Mouse (Mus musculus) CH12.LX (cell line): ENCODE measurements at regions not wholly inside any gene's neighbourhood (a gene's known extent, or its start where the extent isn't known, plus 50 kb on each side); places are given as distances from the start of the nearest gene placed in this dataset.

ENCODE experiments used
- DNase-seq: peaks from one replicate; pipeline ENCODE4 v3.0.0-alpha.2; 2013; ENCODE audit errors: extremely low read depth
- H3K27ac ChIP-seq: 2 replicates; pipeline ENCODE4 v1.5.1; 2012; ENCODE audit warnings: low read depth, mild to moderate bottlenecking, control low read depth, moderate library complexity; ENCODE audit not compliant: insufficient read depth
- H3K27me3 ChIP-seq: replicated peaks from 2 replicates; pipeline ENCODE3; 2012; ENCODE audit warnings: inconsistent platforms
- H3K36me3 ChIP-seq, 2 experiments: replicated peaks in 1 of 2; 2 replicates each; pipeline versions ENCODE3 to v1.6.1; 2012; ENCODE audit warnings: inconsistent platforms in 1 of 2, low read length in 1 of 2, mild to moderate bottlenecking in 1 of 2, mixed read lengths in 1 of 2, moderate library complexity in 1 of 2; ENCODE audit not compliant: control insufficient read depth in 1 of 2, insufficient read depth in 1 of 2
- H3K4me1 ChIP-seq, 2 experiments: 2 replicates each; pipeline ENCODE4 v1.6.1; 2012; ENCODE audit warnings: inconsistent platforms in 1 of 2, moderate library complexity in 1 of 2; ENCODE audit not compliant: insufficient read depth in 2 of 2, control insufficient read depth in 1 of 2
- H3K4me2 ChIP-seq: 2 replicates; pipeline ENCODE4 v1.6.1; 2012; ENCODE audit warnings: low read depth, mild to moderate bottlenecking, control low read depth; ENCODE audit not compliant: poor library complexity, insufficient read depth, severe bottlenecking
- H3K4me3 ChIP-seq, 3 experiments: fragments of 150-350 bp in 1 of 3; sonication (generic) in 1 of 3; replicated peaks in 1 of 3; 2 replicates each; pipeline versions ENCODE3 to v1.5.1; 2011 to 2012; ENCODE audit warnings: low read depth in 2 of 3, low read length in 2 of 3, mild to moderate bottlenecking in 2 of 3, moderate library complexity in 2 of 3, control low read depth in 1 of 3, improper control_type of control experiment in 1 of 3, inconsistent platforms in 1 of 3, mixed read lengths in 1 of 3; ENCODE audit not compliant: poor library complexity in 1 of 3
- H3K79me2 ChIP-seq: replicated peaks from 2 replicates; pipeline ENCODE4 v1.6.1; 2012; ENCODE audit warnings: mild to moderate bottlenecking, moderate library complexity; ENCODE audit not compliant: control insufficient read depth, poor library complexity, insufficient read depth, severe bottlenecking; ENCODE audit errors: extremely low read depth
- H3K9ac ChIP-seq: 2 replicates; pipeline ENCODE4 v1.6.1; 2012; ENCODE audit warnings: low read depth, mild to moderate bottlenecking, control low read depth, moderate library complexity; ENCODE audit not compliant: insufficient read depth
- H3K9me3 ChIP-seq: replicated peaks from 2 replicates; pipeline ENCODE3; 2012; ENCODE audit warnings: low read length, inconsistent platforms, mixed read lengths
- ELF1 ChIP-seq: IDR thresholded peaks from 2 replicates; pipeline ENCODE4 v1.6.1; 2014; ENCODE audit warnings: low read depth, mild to moderate bottlenecking, inconsistent platforms, low read length, improper control_type of control experiment
- ETS1 ChIP-seq: conservative IDR thresholded peaks from 2 replicates; pipeline ENCODE4 v1.6.1; 2012; ENCODE audit warnings: low read depth, mild to moderate bottlenecking, inconsistent platforms, low read length, improper control_type of control experiment, moderate library complexity
- GABPA ChIP-seq: IDR thresholded peaks from 2 replicates; pipeline ENCODE4 v1.6.1; 2012; ENCODE audit warnings: low read depth, low read length, improper control_type of control experiment, inconsistent platforms; ENCODE audit not compliant: insufficient replicate concordance
- HCFC1 ChIP-seq: IDR thresholded peaks from 2 replicates; pipeline ENCODE4 v1.6.1; 2012; ENCODE audit warnings: low read depth, mild to moderate bottlenecking, inconsistent platforms, low read length, improper control_type of control experiment
- JUN ChIP-seq: IDR thresholded peaks from 2 replicates; pipeline ENCODE4 v1.6.1; 2011; ENCODE audit warnings: low read depth, mild to moderate bottlenecking, low read length, improper control_type of control experiment, moderate library complexity; ENCODE audit not compliant: insufficient read depth
- JUND ChIP-seq: conservative IDR thresholded peaks from 2 replicates; pipeline ENCODE4 v1.6.1; 2011; ENCODE audit warnings: low read depth, low read length, improper control_type of control experiment
- MXI1 ChIP-seq: IDR thresholded peaks from 2 replicates; pipeline ENCODE4 v1.6.1; 2011; ENCODE audit warnings: mild to moderate bottlenecking, low read depth, low read length, improper control_type of control experiment
- MYC ChIP-seq: IDR thresholded peaks from 2 replicates; pipeline ENCODE4 v1.6.1; 2011; ENCODE audit warnings: low read depth, mild to moderate bottlenecking, improper control_type of control experiment, low read length
- POLR2AphosphoS2 ChIP-seq: IDR thresholded peaks from 2 replicates; pipeline ENCODE4 v1.6.1; 2011; ENCODE audit warnings: low read depth, low read length, improper control_type of control experiment
- SIN3A ChIP-seq: IDR thresholded peaks from 2 replicates; pipeline ENCODE4 v1.6.1; 2012; ENCODE audit warnings: low read length, improper control_type of control experiment, inconsistent platforms
- SMC3 ChIP-seq: IDR thresholded peaks from 2 replicates; pipeline ENCODE4 v1.6.1; 2011; ENCODE audit warnings: low read depth, low read length, improper control_type of control experiment
- ZC3H11A ChIP-seq: IDR thresholded peaks from 2 replicates; pipeline ENCODE4 v1.6.1; 2012; ENCODE audit warnings: low read depth, mild to moderate bottlenecking, inconsistent platforms, low read length, improper control_type of control experiment
- dilution Hi-C: fragments of 300-500 bp; cut with MboI; formaldehyde crosslinking; loops from 2 replicates; pipeline ENCODE4 v1.14.3; 2020; ENCODE audit warnings: low sequenced_read_pairs; ENCODE audit not compliant: extremely low pct_unique_long_range_greater_than_20kb, extremely low pct_ligation_motif_present
- in situ Hi-C: fragments of 300-500 bp; cut with MboI; formaldehyde crosslinking; loops from 3 replicates; pipeline ENCODE4 v1.14.3; 2019; ENCODE audit warnings: low sequenced_read_pairs, low pct_ligation_motif_present, low pct_unique_long_range_greater_than_20kb, mixed read lengths

- in situ Hi-C loops (no loop called here), dilution Hi-C loops (no loop called here)
- Histone ChIP-seq H3K4me3 (peak overlapping the region in 1 of 3 experiments; percentile 17), H3K79me2 (no peaks in the 10 kb centered on the region), H3K27me3 (no peaks in the 10 kb centered on the region), H3K4me1 (peaks cover 5 to 33% of the 10 kb centered on the region in 2 experiments), H3K4me2 (no peak overlapping the region), H3K9ac (no peak overlapping the region), H3K36me3 (no peaks in the 10 kb centered on the region), H3K27ac (no peak overlapping the region), H3K9me3 (no peaks in the 10 kb centered on the region)
- DNase-seq, result peak; percentile 45
- TF ChIP-seq JUND (no peak), SIN3A (no peak), ZC3H11A (no peak), GABPA (no peak), MYC (no peak), MXI1 (no peak), ELF1 (no peak), SMC3 (no peak), POLR2AphosphoS2 (no peak), HCFC1 (no peak), ETS1 (no peak), JUN (no peak)
Measured at GRCm38 (mm10) chr1:52580132-52580896, 50.2 kb upstream of the Nemp2 start.
